Mouse (Mus musculus) liver, embryonic 14.5 days (tissue): ENCODE data around the gene Btbd18. TPM values are rescaled to one million over a fixed set of nuclear protein-coding genes. Genes with fewer than 3 reads are reported as not detected.
"Not testable (repeated sequence)": the region's sequence is repeated elsewhere in the genome, so short reads cannot be mapped to it uniquely, and the experiment has no call there.

Experiments
- ATAC-seq: fragments of 200-750 bp; cut with Nextera tagmentation; 2 replicates; pipeline ENCODE4 v1.8.0; 2017; ENCODE audit warnings: moderate number of reproducible peaks, mild to moderate bottlenecking, moderate library complexity; ENCODE audit not compliant: insufficient read depth
- DNase-seq, 3 experiments: peaks; one replicate each; pipeline ENCODE4 v3.0.0-alpha.2; 2012 to 2013; ENCODE audit warnings: low read depth in 3 of 3, low spot score in 3 of 3
- H3K27ac ChIP-seq: fragments of 300-500 bp; sonication (generic); 2 replicates; pipeline ENCODE4 v1.5.1; 2014; ENCODE audit warnings: moderate library complexity, mild to moderate bottlenecking, control low read depth, inconsistent platforms
- H3K27me3 ChIP-seq: fragments of 300-500 bp; sonication (generic); 2 replicates; pipeline ENCODE4 v1.6.1; 2014; ENCODE audit warnings: mild to moderate bottlenecking, low read length, moderate library complexity; ENCODE audit not compliant: control insufficient read depth, insufficient read depth
- H3K36me3 ChIP-seq: fragments of 300-500 bp; sonication (generic); replicated peaks from 2 replicates; pipeline ENCODE4 v1.6.1; 2014; ENCODE audit warnings: low read depth; ENCODE audit not compliant: control insufficient read depth, insufficient read depth
- H3K4me1 ChIP-seq, 2 experiments: fragments of 200-500 bp in 1 of 2; fragments of 300-500 bp in 1 of 2; sonication (generic) in 1 of 2; replicated peaks; 2 replicates each; pipeline ENCODE4 v1.6.1; 2012 to 2014; ENCODE audit warnings: antibody characterized with exemption in 1 of 2, inconsistent platforms in 1 of 2, low read length in 1 of 2; ENCODE audit not compliant: control insufficient read depth in 2 of 2, insufficient read depth in 2 of 2
- H3K4me2 ChIP-seq: fragments of 300-500 bp; sonication (generic); 2 replicates; pipeline ENCODE4 v1.6.1; 2014; ENCODE audit warnings: low read depth, mild to moderate bottlenecking, control low read depth, moderate library complexity
- H3K4me3 ChIP-seq, 2 experiments: fragments of 200-500 bp in 1 of 2; fragments of 300-500 bp in 1 of 2; sonication (generic) in 1 of 2; 2 replicates each; pipeline ENCODE4 v1.5.1; 2012 to 2014; ENCODE audit warnings: low read depth in 2 of 2, low read length in 2 of 2, mild to moderate bottlenecking in 2 of 2, control low read depth in 1 of 2, inconsistent platforms in 1 of 2, moderate library complexity in 1 of 2; ENCODE audit not compliant: insufficient read depth in 1 of 2
- H3K9ac ChIP-seq: fragments of 300-500 bp; sonication (generic); replicated peaks from 2 replicates; pipeline ENCODE4 v1.6.1; 2014; ENCODE audit warnings: mild to moderate bottlenecking, control low read depth, moderate library complexity
- H3K9me3 ChIP-seq: fragments of 300-500 bp; sonication (generic); 2 replicates; pipeline ENCODE4 v1.6.1; 2016; ENCODE audit warnings: low read length, mixed read lengths; ENCODE audit not compliant: control insufficient read depth
- CTCF ChIP-seq: IDR thresholded peaks from 2 replicates; pipeline ENCODE4 v1.5.1; 2016; ENCODE audit warnings: antibody characterized with exemption, low read depth, control low read depth
- EP300 ChIP-seq: IDR thresholded peaks from 2 replicates; pipeline ENCODE4 v1.6.1; 2016; ENCODE audit warnings: antibody characterized with exemption, low read depth
- WGBS: fragments of 180-500 bp; shearing (Covaris S2); extraction: QIAGEN DNeasy Blood & Tissue Kit; methylation state at CpG from one replicate; pipeline ENCODE4 v1.1.7; 2014; ENCODE audit not compliant: insufficient replicate concordance; 5-methylcytosine and 5-hydroxymethylcytosine counted together
- polyA plus RNA-seq, 2 experiments: library from polyadenylated mRNA; depleted of rRNA in 1 of 2; stranded (reverse) in 1 of 2; unstranded in 1 of 2; fragments of >200 nt; fragmentation: Nextera tagmentation in 1 of 2; extraction: Ambion mirVana in 1 of 2; gene quantifications; 2 replicates each; pipeline versions ENCODE4 v1.2.1 to v1.2.3; 2012 to 2014

Btbd18 gene
- polyA plus RNA-seq, 2 experiments, result not detected

- peaks cover 23% of the 10 kb centered on the region for H3K36me3 ChIP-seq
- H3K9ac ChIP-seq, result peak overlapping the region; percentile 86
- H3K27ac ChIP-seq, result peak overlapping the region; percentile 52; the same call in 1 of the 2 replicates
- no peak for TF ChIP-seq EP300
- no peak for TF ChIP-seq CTCF
- H3K27me3 ChIP-seq, result no peaks in the 10 kb centered on the region
- DNase-seq (no peak), ATAC-seq (peak; percentile 65)
- H3K9me3 ChIP-seq, result no peaks in the 10 kb centered on the region
- H3K4me1 ChIP-seq, result peaks cover 3 to 7% of the 10 kb centered on the region in 2 experiments; a peak in 2 of 4 replicates
- peak overlapping the region; percentile 90 to 96 for H3K4me3 ChIP-seq
- H3K4me2 ChIP-seq, result peak overlapping the region; percentile 85
- WGBS, result 3% methylated on average over 39 of the region's 39 CpGs
Measured at GRCm38 (mm10) chr2:84669828-84670568, 11.1 kb downstream of the Btbd18 start.

- peak within 1 kb of the TSS; percentile 90 to 96 for H3K4me3 ChIP-seq
- peak; percentile 90 for ATAC-seq
- no peaks in the 10 kb centered on the region for H3K9me3 ChIP-seq
- H3K4me1 ChIP-seq, result peaks cover 3 to 7% of the 10 kb centered on the region in 2 experiments; a peak in 2 of 4 replicates
- WGBS, result under 1% methylated on average over 20 of the region's 20 CpGs
- peaks cover 28% of the 10 kb centered on the region for H3K36me3 ChIP-seq
- H3K27ac ChIP-seq, result peak within 1 kb of the TSS; percentile 79
- peak within 1 kb of the TSS; percentile 85 for H3K4me2 ChIP-seq
- no peaks in the 10 kb centered on the region for H3K27me3 ChIP-seq
- DNase-seq, result peak; percentile 78 to 84 (median 81)
- H3K9ac ChIP-seq, result peak within 1 kb of the TSS; percentile 86
- TF ChIP-seq CTCF, result no peak
- 0 out of 2 replicates have a peak, but pooled peaks have one; percentile 9 for TF ChIP-seq EP300
Measured at GRCm38 (mm10) chr2:84670569-84670933, 11.7 kb downstream of the Btbd18 start, which contains the start of gene Selenoh. Gene Selenoh (minus strand): TSS chr2:84670770.

GRCm38 (mm10) chr2:84671535-84671934 lies 12.7 kb downstream of the Btbd18 start:
- H3K36me3 ChIP-seq, result peaks cover 32% of the 10 kb centered on the region
- not testable (repeated sequence) for H3K4me3 ChIP-seq, ATAC-seq, H3K9ac ChIP-seq, H3K9me3 ChIP-seq, DNase-seq, H3K27me3 ChIP-seq, H3K27ac ChIP-seq, H3K4me2 ChIP-seq
- 75% methylated on average over 4 of the region's 5 CpGs for WGBS
- H3K4me1 ChIP-seq, result peaks cover 8 to 13% of the 10 kb centered on the region in 2 experiments

GRCm38 (mm10) chr2:84677270-84677967 lies 18.5 kb downstream of the Btbd18 start:
- H3K9ac ChIP-seq, result peak overlapping the region; percentile 78
- DNase-seq (no peak), ATAC-seq (peak; percentile 42)
- 8% methylated on average over 22 of the region's 22 CpGs for WGBS
- H3K27ac ChIP-seq, result peak overlapping the region; percentile 59
- H3K4me1 ChIP-seq, result peaks cover 19 to 28% of the 10 kb centered on the region in 2 experiments
- TF ChIP-seq EP300, result no peak
- TF ChIP-seq CTCF, result peak; percentile 77
- H3K27me3 ChIP-seq, result no peaks in the 10 kb centered on the region
- peak overlapping the region; percentile 94 for H3K4me2 ChIP-seq
- H3K4me3 ChIP-seq, result peak overlapping the region; percentile 85 to 96
- H3K36me3 ChIP-seq, result peaks cover 34% of the 10 kb centered on the region
- no peaks in the 10 kb centered on the region for H3K9me3 ChIP-seq
